Mouse (Mus musculus) stomach, postnatal 0 days (tissue): ENCODE measurements around the gene Tnfrsf23.

ENCODE experiments used
- CTCF ChIP-seq: IDR thresholded peaks from 2 replicates; pipeline ENCODE4 v1.5.1; 2016; ENCODE audit warnings: antibody characterized with exemption, low read depth, mild to moderate bottlenecking, moderate library complexity
- EP300 ChIP-seq: optimal IDR thresholded peaks from 2 replicates; pipeline ENCODE3; 2016; ENCODE audit warnings: antibody characterized with exemption

GRCm38 (mm10) chr7:143692746-143693510 is 7.3 kb upstream of the Tnfrsf23 start:
- TF ChIP-seq CTCF (no peak), EP300 (no peak)
